8 mouse cellular contexts compared by ENCODE assay signal in genomic region chr10:44268145-44268860, GRCm38 (mm10). TPM values are rescaled to one million over a fixed set of nuclear protein-coding genes. Genes with fewer than 3 reads are reported as not detected.
DNase-seq lines count a peak whose midpoint lies in the region; ATAC-seq and TF ChIP-seq lines count a peak whose summit lies in the region.

Gene Atg5, plus strand, starts transcription at chr10:44268358.

- H3K4me2 ChIP-seq in hindbrain, postnatal 0 days (ENCODE audit: low read depth, low read length): peak within 1 kb of the TSS; percentile 94

- peaks cover 7% of the 10 kb centered on the region for H3K4me1 ChIP-seq in hindbrain, postnatal 0 days (ENCODE audit: insufficient read depth, low read length)

- peak within 1 kb of the TSS; percentile 80 for H3K9ac ChIP-seq in hindbrain, postnatal 0 days (replicated peaks; ENCODE audit: low read length)

- peak; percentile 50 for TF ChIP-seq CTCF in gastrocnemius, adult 2 months (IDR thresholded peaks at IDR 0.05)
- peak; percentile 62 for TF ChIP-seq CTCF in hindbrain, postnatal 0 days (IDR thresholded peaks at IDR 0.05; ENCODE audit: low read depth)
- peak; percentile 36 for TF ChIP-seq CTCF in left cerebral cortex, adult 2 months (IDR thresholded peaks at IDR 0.05)

- peak; percentile 99 for DNase-seq in ZHBTc4 (ENCODE audit: low read depth, low spot score)
- peak; percentile 100 for DNase-seq in gastrocnemius, adult 2 months
- peak; percentile 100 for DNase-seq in hindbrain, postnatal 0 days (ENCODE audit: low spot score)
- peak; percentile 99 for DNase-seq in left cerebral cortex, adult 2 months (ENCODE audit: extremely low spot score in 1 of 2, low spot score in 2 of 2)
- peak; percentile 99 for DNase-seq in right cerebral cortex, adult 2 months (ENCODE audit: low spot score in 2 of 2)
- peak; percentile 99 for DNase-seq in urinary bladder, postnatal 14 days (ENCODE audit: low spot score)

- H3K36me3 ChIP-seq in hindbrain, postnatal 0 days (ENCODE audit: insufficient read depth, low read length): no peaks in the 10 kb centered on the region

- peak within 1 kb of the TSS; percentile 96 for H3K4me3 ChIP-seq in gastrocnemius, adult 2 months
- peak within 1 kb of the TSS; percentile 96 for H3K4me3 ChIP-seq in hindbrain, postnatal 0 days (ENCODE audit: low read length)
- H3K4me3 ChIP-seq in left cerebral cortex, adult 2 months: peak within 1 kb of the TSS; percentile 80

- peak within 1 kb of the TSS; percentile 86 for H3K27ac ChIP-seq in gastrocnemius, adult 2 months
- peak within 1 kb of the TSS; percentile 88 for H3K27ac ChIP-seq in hindbrain, postnatal 0 days
- H3K27ac ChIP-seq in left cerebral cortex, adult 2 months: peak within 1 kb of the TSS; percentile 87

- WGBS in hindbrain, postnatal 0 days: 3% methylated on average over 63 of the region's 63 CpGs

- no peaks in the 10 kb centered on the region for H3K27me3 ChIP-seq in hindbrain, postnatal 0 days (ENCODE audit: insufficient read depth, low read length)

- intact Hi-C loops in gastrocnemius, adult 2 months (cut with DNase I): no loop called here
- intact Hi-C loops in left cerebral cortex, adult 2 months (cut with DNase I): no loop called here

- H3K9me3 ChIP-seq in hindbrain, postnatal 0 days (ENCODE audit: low read length): no peaks in the 10 kb centered on the region

- ATAC-seq in common myeloid progenitor, adult 5-6 weeks (replicated peaks; ENCODE audit: low read depth, poor library complexity, severe bottlenecking): peak; percentile 93
- ATAC-seq in hindbrain, postnatal 0 days: peak; percentile 98
- ATAC-seq in megakaryocyte, adult 5-6 weeks (ENCODE audit: poor library complexity, severe bottlenecking): peak; percentile 94

RNA-seq across cellular contexts. Expression of gene Atg5, which starts in this region (rescaled TPM):
- total RNA-seq in common myeloid progenitor, adult 5-6 weeks (2017): 25.5 and 26.1 TPM in 2 replicates
- total RNA-seq in gastrocnemius, adult 2 months (2021): 10 to 100 TPM in 1 of 2 experiments, 1 to 10 TPM in 1; 9.6 to 12.4 TPM
- 23.4 and 24.7 TPM in 2 replicates for total RNA-seq in hindbrain, postnatal 0 days (2014; rRNA removed)
- polyA plus RNA-seq in hindbrain, postnatal 0 days (2015; fragmentation: Nextera tagmentation; extraction: Ambion mirVana): 48.2 and 48.7 TPM in 2 replicates
- 10 to 100 TPM; 20.7 to 24.8 TPM for total RNA-seq in left cerebral cortex, adult 2 months (2021)
- total RNA-seq in megakaryocyte, adult 5-6 weeks (2015): 34.8 and 37.4 TPM in 2 replicates
- 26.1 and 34.7 TPM in 2 replicates for total RNA-seq in megakaryocyte, adult 5-6 weeks (2017)

Comparison
In these comparisons a context has a peak if more than half of its experiments do, and no peak if none do; other contexts are left out.
1. Peak in every context shown above with its lines: DNase-seq, ATAC-seq, H3K4me3 ChIP-seq and H3K27ac ChIP-seq.